Mouse (Mus musculus): ENCODE data around the gene Dnajb3. TPM values are rescaled to one million over a fixed set of nuclear protein-coding genes. Genes with fewer than 3 reads are reported as not detected.
A peak's percentile ranks its signal among the peaks of the same experiment; 100 is the strongest.
"Not testable (repeated sequence)": the region's sequence is repeated elsewhere in the genome, so short reads cannot be mapped to it uniquely, and the experiment has no call there.

The Dnajb3 gene
- total RNA-seq, 1 experiment from 2014 or later = not detected

- ATAC-seq (ENCODE audit: extremely low read depth, insufficient number of reproducible peaks, low FRiP score, poor library complexity, severe bottlenecking) = no peak
These were observed 28.1 kb upstream of the Dnajb3 start for GRCm38 (mm10) chr1:88233421-88234247.

- ATAC-seq (ENCODE audit: extremely low read depth, insufficient number of reproducible peaks, low FRiP score, poor library complexity, severe bottlenecking) = no peak
These were observed 27.2 kb upstream of the Dnajb3 start for GRCm38 (mm10) chr1:88232664-88233380.

GRCm38 (mm10) chr1:88231803-88232499 lies 26.4 kb upstream of the Dnajb3 start:
- ATAC-seq (ENCODE audit: extremely low read depth, insufficient number of reproducible peaks, low FRiP score, poor library complexity, severe bottlenecking) = no peak

- ATAC-seq (ENCODE audit: extremely low read depth, insufficient number of reproducible peaks, low FRiP score, poor library complexity, severe bottlenecking) = no peak
These were observed 25.6 kb upstream of the Dnajb3 start for GRCm38 (mm10) chr1:88230981-88231802.

GRCm38 (mm10) chr1:88230421-88230820 lies 24.8 kb upstream of the Dnajb3 start:
- no peak for ATAC-seq (ENCODE audit: extremely low read depth, insufficient number of reproducible peaks, low FRiP score, poor library complexity, severe bottlenecking)

- no peak for ATAC-seq (ENCODE audit: extremely low read depth, insufficient number of reproducible peaks, low FRiP score, poor library complexity, severe bottlenecking)
These were observed 24.4 kb upstream of the Dnajb3 start for GRCm38 (mm10) chr1:88229986-88230385.

- ATAC-seq (ENCODE audit: extremely low read depth, insufficient number of reproducible peaks, low FRiP score, poor library complexity, severe bottlenecking) = no peak
These were observed 24.0 kb upstream of the Dnajb3 start for GRCm38 (mm10) chr1:88229566-88229965.

GRCm38 (mm10) chr1:88228121-88228520 lies 22.5 kb upstream of the Dnajb3 start:
- ATAC-seq (ENCODE audit: extremely low read depth, insufficient number of reproducible peaks, low FRiP score, poor library complexity, severe bottlenecking) = no peak

GRCm38 (mm10) chr1:88227482-88227881 lies 21.9 kb upstream of the Dnajb3 start:
- no peak for ATAC-seq (ENCODE audit: extremely low read depth, insufficient number of reproducible peaks, low FRiP score, poor library complexity, severe bottlenecking)

- ATAC-seq (ENCODE audit: extremely low read depth, insufficient number of reproducible peaks, low FRiP score, poor library complexity, severe bottlenecking) = peak; percentile 21
These were observed 21.2 kb upstream of the Dnajb3 start, which contains the start of gene Mroh2a for GRCm38 (mm10) chr1:88226670-88227379. Gene Mroh2a (plus strand): TSS chr1:88226986.

- no peak for ATAC-seq (ENCODE audit: extremely low read depth, insufficient number of reproducible peaks, low FRiP score, poor library complexity, severe bottlenecking)
These were observed 20.2 kb upstream of the Dnajb3 start for GRCm38 (mm10) chr1:88225741-88226140.

GRCm38 (mm10) chr1:88225301-88225700 lies 19.7 kb upstream of the Dnajb3 start:
- ATAC-seq (ENCODE audit: extremely low read depth, insufficient number of reproducible peaks, low FRiP score, poor library complexity, severe bottlenecking) = not testable (repeated sequence)

GRCm38 (mm10) chr1:88224029-88224776 lies 18.6 kb upstream of the Dnajb3 start:
- no peak for ATAC-seq (ENCODE audit: extremely low read depth, insufficient number of reproducible peaks, low FRiP score, poor library complexity, severe bottlenecking)

- no peak for ATAC-seq (ENCODE audit: extremely low read depth, insufficient number of reproducible peaks, low FRiP score, poor library complexity, severe bottlenecking)
These were observed 18.0 kb upstream of the Dnajb3 start for GRCm38 (mm10) chr1:88223591-88223990.

- ATAC-seq (ENCODE audit: extremely low read depth, insufficient number of reproducible peaks, low FRiP score, poor library complexity, severe bottlenecking) = not testable (repeated sequence)
These were observed 17.5 kb upstream of the Dnajb3 start for GRCm38 (mm10) chr1:88223011-88223515.

GRCm38 (mm10) chr1:88222216-88222615 lies 16.6 kb upstream of the Dnajb3 start:
- ATAC-seq (ENCODE audit: extremely low read depth, insufficient number of reproducible peaks, low FRiP score, poor library complexity, severe bottlenecking) = no peak

- ATAC-seq (ENCODE audit: extremely low read depth, insufficient number of reproducible peaks, low FRiP score, poor library complexity, severe bottlenecking) = no peak
These were observed 14.8 kb upstream of the Dnajb3 start for GRCm38 (mm10) chr1:88220336-88220735.

All from neutrophil, adult 5-6 weeks (primary cell).